Mouse (Mus musculus) spleen, postnatal 36 days (tissue): ENCODE measurements at regions not wholly inside any gene's neighbourhood (a gene's known extent, or its start where the extent isn't known, plus 50 kb on each side); places are given as distances from the start of the nearest gene placed in this dataset.

Experiments used
- DNase-seq, 2 experiments: peaks; one replicate each; pipeline ENCODE4 v3.0.0; 2022; ENCODE audit warnings: low spot score in 2 of 2, mixed read lengths in 1 of 2

- DNase-seq, result no peak
These were observed 67.5 kb downstream of the Sc5d start for GRCm38 (mm10) chr9:42196552-42196951.

GRCm38 (mm10) chr9:42196110-42196509 lies 67.9 kb downstream of the Sc5d start:
- no peak for DNase-seq

- no peak for DNase-seq
These were observed 68.4 kb downstream of the Sc5d start for GRCm38 (mm10) chr9:42195651-42196050.

GRCm38 (mm10) chr9:42194939-42195338 lies 69.1 kb downstream of the Sc5d start:
- no peak for DNase-seq

- DNase-seq, result no peak
These were observed 69.9 kb downstream of the Sc5d start for GRCm38 (mm10) chr9:42194176-42194575.

GRCm38 (mm10) chr9:42192967-42193733 lies 69.1 kb upstream of the Sorl1 start:
- no peak for DNase-seq

- DNase-seq, result no peak
These were observed 63.5 kb upstream of the Sorl1 start for GRCm38 (mm10) chr9:42187371-42188228.

GRCm38 (mm10) chr9:42184104-42184635 lies 60.1 kb upstream of the Sorl1 start:
- no peak for DNase-seq

GRCm38 (mm10) chr9:42183448-42183847 lies 59.4 kb upstream of the Sorl1 start:
- no peak for DNase-seq

GRCm38 (mm10) chr9:42182400-42182799 lies 58.3 kb upstream of the Sorl1 start:
- no peak for DNase-seq

GRCm38 (mm10) chr9:42180152-42180551 lies 56.1 kb upstream of the Sorl1 start:
- DNase-seq, result peak; percentile 7 to 14

- DNase-seq, result no peak
These were observed 54.8 kb upstream of the Sorl1 start for GRCm38 (mm10) chr9:42178759-42179377.

GRCm38 (mm10) chr9:42174349-42174955 lies 50.4 kb upstream of the Sorl1 start:
- DNase-seq, result no peak
